Mouse (Mus musculus) limb, embryonic 11.5 days (tissue): ENCODE results near the gene Ddx6. TPM values are rescaled to one million over a fixed set of nuclear protein-coding genes. Genes with fewer than 3 reads are reported as not detected.

Experiments used
- ATAC-seq: fragments of 200-750 bp; cut with Nextera tagmentation; 2 replicates; pipeline ENCODE4 v1.8.0; 2017; ENCODE audit warnings: low read depth; ENCODE audit not compliant: insufficient number of reproducible peaks, low FRiP score, low TSS enrichment
- DNase-seq: peaks from one replicate; pipeline ENCODE4 v3.0.0-alpha.2; 2015; ENCODE audit warnings: low spot score
- H3K27ac ChIP-seq: fragments of 300-500 bp; sonication (generic); replicated peaks from 2 replicates; pipeline ENCODE4 v1.5.1; 2014; ENCODE audit warnings: low read depth, mild to moderate bottlenecking, low read length
- H3K27me3 ChIP-seq: fragments of 300-500 bp; sonication (generic); 2 replicates; pipeline ENCODE4 v1.6.1; 2014; ENCODE audit warnings: mild to moderate bottlenecking, low read length, mixed read lengths; ENCODE audit not compliant: control insufficient read depth, insufficient read depth
- H3K36me3 ChIP-seq: fragments of 300-500 bp; sonication (generic); 2 replicates; pipeline ENCODE4 v1.6.1; 2014; ENCODE audit warnings: mild to moderate bottlenecking, low read length, moderate library complexity, mixed read lengths; ENCODE audit not compliant: control insufficient read depth, insufficient read depth
- H3K4me1 ChIP-seq: fragments of 300-500 bp; sonication (generic); 2 replicates; pipeline ENCODE4 v1.6.1; 2014; ENCODE audit warnings: low read length, mixed read lengths; ENCODE audit not compliant: control insufficient read depth, insufficient read depth
- H3K4me2 ChIP-seq: fragments of 300-500 bp; sonication (generic); 2 replicates; pipeline ENCODE4 v1.6.1; 2014; ENCODE audit warnings: low read depth, mild to moderate bottlenecking, moderate library complexity; ENCODE audit not compliant: severe bottlenecking
- H3K4me3 ChIP-seq: fragments of 300-500 bp; sonication (generic); 2 replicates; pipeline ENCODE4 v1.5.1; 2014; ENCODE audit warnings: low read depth, low read length
- H3K9ac ChIP-seq: fragments of 300-500 bp; sonication (generic); 2 replicates; pipeline ENCODE4 v1.6.1; 2014; ENCODE audit warnings: mild to moderate bottlenecking, low read length
- H3K9me3 ChIP-seq: fragments of 300-500 bp; sonication (generic); 2 replicates; pipeline ENCODE4 v1.6.1; 2016; ENCODE audit warnings: low read length; ENCODE audit not compliant: control insufficient read depth
- WGBS: fragments of 180-500 bp; shearing (Covaris S2); extraction: QIAGEN DNeasy Blood & Tissue Kit; methylation state at CpG from one replicate; pipeline ENCODE4 v1.1.7; 2014; 5-methylcytosine and 5-hydroxymethylcytosine counted together
- polyA plus RNA-seq: library from polyadenylated mRNA; unstranded; fragments of >200 nt; fragmentation: Nextera tagmentation; extraction: Ambion mirVana; gene quantifications from 2 replicates; pipeline ENCODE4 v1.2.1, GENCODE M21; 2014

Gene Ddx6
- polyA plus RNA-seq, 1 experiment from 2014 or later: 16.1 TPM

DNA sequence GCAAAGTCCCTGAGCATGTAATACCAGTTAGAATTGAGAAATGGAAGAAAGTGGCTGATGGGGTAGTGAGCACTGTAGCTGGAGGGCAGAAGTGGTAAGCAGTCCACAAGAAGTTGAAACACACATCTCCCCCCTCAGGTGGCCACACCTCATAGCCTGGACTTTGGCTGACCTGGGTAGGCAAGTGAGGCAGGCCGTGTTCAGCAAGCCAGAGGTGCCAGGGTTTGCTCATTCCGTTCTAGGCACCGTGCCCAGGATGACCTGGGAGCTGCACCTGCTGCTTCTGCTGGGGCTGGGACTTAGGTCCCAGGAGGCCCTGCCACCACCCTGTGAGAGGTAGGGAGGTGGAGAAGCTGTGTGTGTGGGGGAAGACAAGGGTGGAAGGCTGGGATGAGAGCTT lies 68.3 kb downstream of the Ddx6 start, which contains the start of gene Treh:
Treh (plus strand) TSS at position 229 of the 400 bp plus-strand sequence.
- Histone ChIP-seq H3K4me1 (no peaks in the 10 kb centered on the region), H3K27ac (no peak within 1 kb of the TSS), H3K4me3 (no peak within 1 kb of the TSS), H3K27me3 (no peaks in the 10 kb centered on the region), H3K36me3 (no peaks in the 10 kb centered on the region), H3K9me3 (no peaks in the 10 kb centered on the region; the same call in 1 of the 2 replicates), H3K9ac (no peak within 1 kb of the TSS), H3K4me2 (no peak within 1 kb of the TSS)
- DNase-seq: no peak
- ATAC-seq: no peak
- WGBS: 87% methylated on average over 3 of the region's 3 CpGs

DNA sequence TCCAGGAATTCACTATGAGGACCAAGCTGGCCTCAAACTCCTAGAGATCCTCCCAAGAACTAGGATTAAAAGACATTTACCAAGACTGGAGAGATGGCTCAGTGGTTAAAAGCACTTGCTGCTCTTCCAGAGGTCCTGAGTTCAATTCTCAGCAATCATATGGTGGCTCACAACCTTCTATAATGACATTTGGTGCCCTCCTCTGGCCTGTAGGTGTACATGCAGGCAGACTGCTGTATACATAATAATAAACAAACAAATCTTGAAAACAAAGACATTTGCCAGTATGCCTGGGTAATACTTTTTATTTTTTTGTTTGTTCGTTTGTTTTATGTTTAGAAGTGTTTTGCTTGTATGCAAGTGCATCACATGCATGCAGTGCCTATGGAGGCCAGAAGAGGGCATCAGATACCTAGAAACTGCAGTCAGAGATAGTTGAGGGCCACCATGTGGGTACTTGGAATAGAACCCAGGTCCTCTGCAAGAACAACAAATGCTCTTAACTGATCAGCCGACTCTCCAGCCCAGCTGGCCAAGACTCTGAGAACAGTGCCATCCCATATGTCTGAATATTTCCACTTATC lies 73.7 kb downstream of the Ddx6 start:
- H3K9me3 ChIP-seq: no peaks in the 10 kb centered on the region
- H3K36me3 ChIP-seq: no peaks in the 10 kb centered on the region
- DNase-seq: no peak
- H3K27ac ChIP-seq: no peak overlapping the region
- no peak overlapping the region for H3K4me3 ChIP-seq
- no peak overlapping the region for H3K4me2 ChIP-seq
- 84% methylated on average over 2 of the region's 2 CpGs for WGBS
- no peak for ATAC-seq
- H3K4me1 ChIP-seq: no peaks in the 10 kb centered on the region
- H3K9ac ChIP-seq: no peak overlapping the region
- H3K27me3 ChIP-seq: no peaks in the 10 kb centered on the region

DNA sequence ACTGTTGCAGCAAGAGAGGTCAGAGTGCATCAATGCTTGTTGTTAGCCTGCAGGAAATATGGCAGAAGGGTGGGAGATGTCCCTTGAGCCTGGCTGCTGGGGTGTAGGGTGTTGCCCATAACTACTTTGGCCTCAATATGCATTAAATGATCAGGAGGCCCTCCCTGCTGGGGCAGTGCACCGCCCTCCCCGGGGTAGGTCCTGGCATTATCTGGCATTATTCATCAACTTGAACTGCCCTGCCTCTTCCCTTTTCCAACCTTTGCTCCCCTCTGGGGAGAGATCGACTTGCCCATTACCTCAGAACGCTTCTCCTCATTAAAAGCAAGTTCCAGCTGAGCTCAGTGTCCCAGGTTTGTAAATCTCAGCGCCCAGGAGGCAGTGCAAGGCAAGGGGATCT lies 74.9 kb downstream of the Ddx6 start:
- no peak overlapping the region for H3K4me3 ChIP-seq
- no peak overlapping the region for H3K27ac ChIP-seq
- WGBS: 71% methylated on average over 5 of the region's 5 CpGs
- ATAC-seq: no peak
- no peaks in the 10 kb centered on the region for H3K27me3 ChIP-seq
- DNase-seq: no peak
- H3K4me1 ChIP-seq: no peaks in the 10 kb centered on the region
- no peaks in the 10 kb centered on the region for H3K36me3 ChIP-seq
- no peak overlapping the region for H3K4me2 ChIP-seq
- no peaks in the 10 kb centered on the region for H3K9me3 ChIP-seq
- H3K9ac ChIP-seq: no peak overlapping the region

DNA sequence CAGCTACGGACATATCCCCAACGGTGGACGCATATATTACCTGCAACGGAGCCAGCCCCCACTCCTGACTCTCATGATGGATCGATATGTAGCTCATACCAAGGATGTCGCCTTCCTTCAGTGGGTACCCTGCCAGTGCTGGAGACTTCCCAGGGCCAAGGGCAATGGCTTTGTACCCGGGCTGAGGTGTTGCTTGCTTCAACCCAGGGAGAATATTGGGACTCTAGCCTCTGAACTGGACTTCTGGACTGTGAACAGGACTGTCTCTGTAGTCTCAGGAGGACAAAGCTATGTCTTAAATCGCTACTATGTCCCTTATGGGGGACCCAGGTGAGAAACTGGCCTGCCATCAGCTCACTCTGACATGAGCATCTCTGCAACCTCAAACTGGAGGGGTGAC lies 78.4 kb downstream of the Ddx6 start:
- Histone ChIP-seq H3K9me3 (no peaks in the 10 kb centered on the region), H3K27ac (no peak overlapping the region), H3K9ac (no peak overlapping the region), H3K4me2 (no peak overlapping the region), H3K4me1 (no peaks in the 10 kb centered on the region), H3K4me3 (no peak overlapping the region), H3K27me3 (no peaks in the 10 kb centered on the region), H3K36me3 (0 out of 2 replicates have a peak, but pooled peaks cover under 1% of the 10 kb centered on the region)
- no peak for ATAC-seq
- WGBS: 89% methylated on average over 8 of the region's 8 CpGs
- DNase-seq: no peak

DNA sequence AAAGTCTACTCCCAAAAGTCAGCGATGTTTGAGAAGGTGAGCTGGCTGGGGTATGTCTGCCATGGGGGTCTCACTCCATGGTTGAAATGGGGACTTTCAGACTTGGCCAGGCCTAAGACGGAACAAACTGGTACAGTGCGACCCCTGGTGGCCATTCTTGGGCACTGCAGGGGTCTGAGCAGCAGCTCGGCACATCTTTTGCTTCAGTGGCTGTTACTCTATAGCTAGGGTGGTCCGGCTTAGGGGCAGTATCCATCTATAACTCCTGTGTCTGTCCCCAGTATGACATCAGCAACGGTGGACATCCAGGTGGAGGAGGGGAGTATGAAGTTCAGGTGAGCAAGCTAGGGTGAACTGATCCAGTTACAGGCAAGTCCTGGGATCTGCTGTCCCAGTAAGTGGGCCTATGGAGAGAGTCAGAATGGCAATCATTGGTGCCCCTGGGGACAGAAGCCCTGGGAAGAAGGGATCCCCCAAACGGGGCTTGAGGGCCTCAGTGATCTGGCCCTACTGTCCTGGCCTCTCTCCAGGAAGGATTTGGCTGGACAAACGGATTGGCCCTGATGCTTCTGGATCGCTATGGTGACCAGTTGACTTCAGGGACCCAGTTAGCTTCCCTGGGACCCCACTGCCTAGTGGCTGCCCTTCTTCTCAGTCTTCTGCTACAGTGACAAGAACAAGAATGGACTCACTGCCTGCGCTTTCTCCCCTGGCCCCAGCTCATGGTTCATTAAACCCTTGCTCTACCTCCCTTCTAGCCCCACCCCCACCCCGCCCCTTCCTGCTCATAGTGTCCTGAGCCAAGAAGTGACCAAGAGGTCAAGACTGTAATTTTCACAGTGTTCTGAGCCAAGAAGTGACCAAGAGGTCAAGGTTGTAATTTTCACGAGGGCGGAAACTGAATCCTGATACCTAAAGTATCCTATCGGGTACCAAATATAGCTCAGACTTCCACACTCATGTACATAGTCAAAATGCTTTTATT lies 80.9 kb downstream of the Ddx6 start:
- Histone ChIP-seq H3K27me3 (no peaks in the 10 kb centered on the region), H3K4me2 (no peak overlapping the region), H3K36me3 (peaks cover 9% of the 10 kb centered on the region; the same call in 1 of the 2 replicates), H3K9me3 (no peaks in the 10 kb centered on the region), H3K4me1 (no peaks in the 10 kb centered on the region), H3K9ac (no peak overlapping the region), H3K4me3 (no peak overlapping the region), H3K27ac (no peak overlapping the region)
- DNase-seq (peak; percentile 87), ATAC-seq (peak; percentile 62; the same call in 1 of the 2 replicates)
- WGBS: 41% methylated on average over 14 of the region's 14 CpGs

DNA sequence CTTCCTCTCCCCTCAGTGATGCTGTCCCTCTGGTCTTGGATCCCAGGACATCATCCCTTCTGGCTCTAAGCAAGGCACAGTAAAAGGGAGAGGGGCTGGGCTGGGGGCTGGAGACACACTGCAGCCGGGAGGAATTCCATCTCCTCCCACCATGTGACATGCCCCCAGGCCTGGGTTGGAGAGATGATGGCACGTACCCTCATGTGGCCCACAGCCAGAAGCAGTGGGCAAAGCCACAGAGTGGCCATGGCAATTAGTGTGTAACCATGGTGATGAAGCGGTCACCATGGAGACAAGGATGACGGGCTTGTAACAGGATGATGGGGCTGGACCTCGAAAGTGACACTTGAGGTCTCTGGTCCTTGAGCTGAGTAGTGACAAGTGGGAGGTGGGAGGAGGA lies 81.9 kb downstream of the Ddx6 start:
- H3K4me3 ChIP-seq: no peak overlapping the region
- no peaks in the 10 kb centered on the region for H3K4me1 ChIP-seq
- no peaks in the 10 kb centered on the region for H3K27me3 ChIP-seq
- H3K27ac ChIP-seq: no peak overlapping the region
- no peaks in the 10 kb centered on the region for H3K9me3 ChIP-seq
- no peak overlapping the region for H3K4me2 ChIP-seq
- 69% methylated on average over 5 of the region's 5 CpGs for WGBS
- no peak overlapping the region for H3K9ac ChIP-seq
- ATAC-seq: no peak
- H3K36me3 ChIP-seq: peaks cover 11% of the 10 kb centered on the region; the same call in 1 of the 2 replicates
- DNase-seq: no peak

DNA sequence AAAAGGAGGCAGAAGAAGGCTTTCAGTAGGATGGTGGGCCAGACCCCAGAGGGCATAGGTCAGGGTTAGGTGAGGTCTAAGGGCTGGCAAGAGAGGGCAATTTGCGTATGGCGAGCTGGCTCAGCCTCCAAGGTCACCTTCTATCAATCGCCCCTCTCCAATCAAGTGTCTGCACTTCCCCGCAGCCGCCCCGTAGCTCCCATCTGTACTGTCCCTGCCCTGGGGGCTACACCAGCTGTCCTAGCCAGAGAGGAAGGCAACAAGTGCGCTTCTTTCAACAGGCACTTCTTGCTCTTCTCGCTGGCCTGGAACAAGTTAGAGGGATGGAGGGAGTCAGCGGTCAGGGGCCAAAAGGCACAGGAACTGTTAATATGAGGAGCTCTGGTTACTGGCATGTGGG lies 83.3 kb downstream of the Ddx6 start:
- Histone ChIP-seq H3K27me3 (no peaks in the 10 kb centered on the region), H3K4me2 (no peak overlapping the region), H3K4me1 (no peaks in the 10 kb centered on the region), H3K36me3 (peaks cover 15% of the 10 kb centered on the region; the same call in 1 of the 2 replicates), H3K4me3 (no peak overlapping the region), H3K9ac (no peak overlapping the region), H3K27ac (no peak overlapping the region), H3K9me3 (no peaks in the 10 kb centered on the region)
- no peak for ATAC-seq
- DNase-seq: no peak
- 68% methylated on average over 9 of the region's 9 CpGs for WGBS
